Mouse (Mus musculus) forebrain, embryonic 10.5 days (tissue): ENCODE measurements at regions not wholly inside any gene's neighbourhood (a gene's known extent, or its start where the extent isn't known, plus 50 kb on each side); places are given as distances from the start of the nearest gene placed in this dataset.

Source experiments
- DNase-seq: peaks from one replicate; pipeline ENCODE4 v3.0.0-alpha.2; 2017; ENCODE audit warnings: low spot score; ENCODE audit errors: extremely low spot score
- H3K27ac ChIP-seq: fragments of 300-500 bp; sonication (generic); 2 replicates; pipeline ENCODE4 v1.5.1; 2016; ENCODE audit warnings: mild to moderate bottlenecking
- H3K27me3 ChIP-seq: fragments of 300-500 bp; sonication (generic); 2 replicates; pipeline ENCODE4 v1.6.1; 2016; ENCODE audit warnings: mild to moderate bottlenecking; ENCODE audit not compliant: poor library complexity, severe bottlenecking
- H3K36me3 ChIP-seq: fragments of 300-500 bp; sonication (generic); replicated peaks from 2 replicates; pipeline ENCODE4 v1.6.1; 2016; ENCODE audit warnings: mild to moderate bottlenecking, moderate library complexity
- H3K4me1 ChIP-seq: fragments of 300-500 bp; sonication (generic); 2 replicates; pipeline ENCODE4 v1.6.1; 2016
- H3K4me3 ChIP-seq: fragments of 300-500 bp; sonication (generic); 2 replicates; pipeline ENCODE4 v1.5.1; 2016; ENCODE audit warnings: mild to moderate bottlenecking, moderate library complexity
- H3K9me3 ChIP-seq: fragments of 300-500 bp; sonication (generic); 2 replicates; pipeline ENCODE4 v1.6.1; 2016; ENCODE audit warnings: mild to moderate bottlenecking, moderate library complexity
- WGBS: fragments of 180-500 bp; shearing (Covaris S2); methylation state at CpG from one replicate; pipeline ENCODE4 v1.1.7; 2016; 5-methylcytosine and 5-hydroxymethylcytosine counted together

GRCm38 (mm10) chr3:39424778-39425642 is 538.3 kb downstream of the Fat4 start:
- no peak for DNase-seq

GRCm38 (mm10) chr3:39425643-39426016 is 538.9 kb downstream of the Fat4 start:
- Histone ChIP-seq H3K4me1 (no peaks in the 10 kb centered on the region), H3K36me3 (no peaks in the 10 kb centered on the region), H3K27ac (no peak overlapping the region), H3K27me3 (no peaks in the 10 kb centered on the region), H3K9me3 (no peaks in the 10 kb centered on the region), H3K4me3 (no peak overlapping the region)
- DNase-seq, result no peak
- 70% methylated on average over 2 of the region's 2 CpGs for WGBS

More at GRCm38 (mm10) chr3:39424778-39425642, 538.3 kb downstream of the Fat4 start:
- no peaks in the 10 kb centered on the region for H3K36me3 ChIP-seq
- no peak overlapping the region for H3K4me3 ChIP-seq
- no peaks in the 10 kb centered on the region for H3K27me3 ChIP-seq
- H3K4me1 ChIP-seq, result no peaks in the 10 kb centered on the region
- 84% methylated on average over 5 of the region's 5 CpGs for WGBS
- no peak overlapping the region for H3K27ac ChIP-seq
- H3K9me3 ChIP-seq, result no peaks in the 10 kb centered on the region

GRCm38 (mm10) chr3:39443328-39443727 is 556.6 kb downstream of the Fat4 start:
- no peak for DNase-seq
- Histone ChIP-seq H3K36me3 (no peaks in the 10 kb centered on the region), H3K4me3 (no peak overlapping the region), H3K4me1 (peaks cover 4% of the 10 kb centered on the region; the same call in 1 of the 2 replicates), H3K9me3 (peaks cover 5% of the 10 kb centered on the region; the same call in 1 of the 2 replicates), H3K27ac (no peak overlapping the region), H3K27me3 (no peaks in the 10 kb centered on the region)
- WGBS, result 76% methylated on average over 10 of the region's 10 CpGs

- no peak overlapping the region for H3K27ac ChIP-seq
- H3K36me3 ChIP-seq, result no peaks in the 10 kb centered on the region
- no peaks in the 10 kb centered on the region for H3K4me1 ChIP-seq
- H3K4me3 ChIP-seq, result no peak overlapping the region
- H3K9me3 ChIP-seq, result no peaks in the 10 kb centered on the region
- no peaks in the 10 kb centered on the region for H3K27me3 ChIP-seq
- no peak for DNase-seq
These were observed 568.9 kb downstream of the Fat4 start for GRCm38 (mm10) chr3:39455650-39456049.

GRCm38 (mm10) chr3:39460183-39460888 is 573.6 kb downstream of the Fat4 start:
- Histone ChIP-seq H3K4me3 (no peak overlapping the region), H3K9me3 (no peaks in the 10 kb centered on the region), H3K27me3 (no peaks in the 10 kb centered on the region), H3K36me3 (no peaks in the 10 kb centered on the region), H3K4me1 (no peaks in the 10 kb centered on the region), H3K27ac (no peak overlapping the region; the same call in 1 of the 2 replicates)
- DNase-seq, result no peak
- 85% methylated on average over 14 of the region's 14 CpGs for WGBS

GRCm38 (mm10) chr3:39461561-39461960 is 574.8 kb downstream of the Fat4 start:
- 84% methylated on average over 4 of the region's 4 CpGs for WGBS
- Histone ChIP-seq H3K36me3 (no peaks in the 10 kb centered on the region), H3K9me3 (no peaks in the 10 kb centered on the region), H3K4me3 (no peak overlapping the region), H3K4me1 (no peaks in the 10 kb centered on the region), H3K27ac (no peak overlapping the region), H3K27me3 (no peaks in the 10 kb centered on the region)
- no peak for DNase-seq

DNA sequence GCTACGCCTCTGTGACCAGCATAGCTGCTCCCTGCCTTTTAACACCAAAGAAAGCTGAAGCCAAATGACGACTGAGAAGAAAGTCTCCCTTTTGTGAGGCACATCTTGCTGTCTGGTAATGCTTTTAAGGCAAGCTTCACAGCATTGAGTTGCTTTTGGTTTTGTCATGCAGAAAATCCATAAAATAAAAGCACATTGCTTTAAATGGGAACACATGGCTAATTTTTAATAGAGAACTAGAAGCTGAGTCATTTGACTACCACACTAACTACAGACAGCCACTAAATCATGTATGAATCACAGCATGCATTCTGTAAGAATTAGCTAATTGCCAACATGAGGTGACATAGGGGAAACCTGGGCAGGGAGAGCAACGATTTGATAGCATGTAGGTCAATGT is 579.1 kb downstream of the Fat4 start:
- H3K9me3 ChIP-seq, result no peaks in the 10 kb centered on the region
- H3K4me1 ChIP-seq, result no peaks in the 10 kb centered on the region
- WGBS, result 84% methylated on average over 3 of the region's 3 CpGs
- H3K36me3 ChIP-seq, result no peaks in the 10 kb centered on the region
- no peak overlapping the region for H3K27ac ChIP-seq
- DNase-seq, result no peak
- no peaks in the 10 kb centered on the region for H3K27me3 ChIP-seq
- no peak overlapping the region for H3K4me3 ChIP-seq

DNA sequence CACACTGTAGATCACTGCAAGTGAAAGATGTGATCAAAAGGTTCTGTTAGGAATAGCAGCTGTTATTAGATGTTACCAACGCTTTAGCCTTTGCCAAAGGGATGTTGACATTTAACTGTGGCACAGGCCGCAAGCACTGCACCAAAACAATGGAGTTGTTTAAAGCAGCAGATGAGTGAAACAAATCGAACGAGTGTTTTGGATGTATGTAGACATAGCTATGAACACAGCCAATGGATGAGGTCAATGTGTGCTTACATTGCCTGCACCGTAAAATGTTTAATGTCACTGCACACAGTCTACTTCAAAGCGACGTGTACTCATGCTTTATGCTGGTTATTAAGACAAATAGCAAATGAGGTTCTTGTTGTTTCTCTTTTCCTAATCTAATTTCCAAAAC is 602.7 kb downstream of the Fat4 start:
- no peaks in the 10 kb centered on the region for H3K27me3 ChIP-seq
- H3K36me3 ChIP-seq, result no peaks in the 10 kb centered on the region
- H3K4me1 ChIP-seq, result no peaks in the 10 kb centered on the region
- H3K9me3 ChIP-seq, result no peaks in the 10 kb centered on the region
- no peak overlapping the region for H3K4me3 ChIP-seq
- DNase-seq, result no peak
- 91% methylated on average over 7 of the region's 7 CpGs for WGBS
- no peak overlapping the region for H3K27ac ChIP-seq

- Histone ChIP-seq H3K4me1 (no peaks in the 10 kb centered on the region), H3K36me3 (no peaks in the 10 kb centered on the region), H3K27me3 (no peaks in the 10 kb centered on the region), H3K27ac (no peak overlapping the region), H3K9me3 (no peaks in the 10 kb centered on the region), H3K4me3 (no peak overlapping the region)
- DNase-seq, result no peak
- WGBS, result 94% methylated on average over 3 of the region's 3 CpGs
These were observed 607.6 kb downstream of the Fat4 start for GRCm38 (mm10) chr3:39494363-39494762.

- WGBS, result 89% methylated on average over 5 of the region's 5 CpGs
- H3K36me3 ChIP-seq, result no peaks in the 10 kb centered on the region
- no peaks in the 10 kb centered on the region for H3K9me3 ChIP-seq
- H3K27me3 ChIP-seq, result no peaks in the 10 kb centered on the region
- DNase-seq, result no peak
- H3K4me1 ChIP-seq, result no peaks in the 10 kb centered on the region
- H3K4me3 ChIP-seq, result no peak overlapping the region
- no peak overlapping the region for H3K27ac ChIP-seq
These were observed 641.3 kb downstream of the Fat4 start for GRCm38 (mm10) chr3:39528087-39528486.

GRCm38 (mm10) chr3:39537515-39537914 is 650.8 kb downstream of the Fat4 start:
- no peaks in the 10 kb centered on the region for H3K9me3 ChIP-seq
- DNase-seq, result no peak
- no peak overlapping the region for H3K4me3 ChIP-seq
- no peak overlapping the region for H3K27ac ChIP-seq
- H3K27me3 ChIP-seq, result no peaks in the 10 kb centered on the region
- 0 out of 2 replicates have a peak, but pooled peaks cover 2% of the 10 kb centered on the region for H3K4me1 ChIP-seq
- 75% methylated on average over 2 of the region's 2 CpGs for WGBS
- H3K36me3 ChIP-seq, result no peaks in the 10 kb centered on the region

DNA sequence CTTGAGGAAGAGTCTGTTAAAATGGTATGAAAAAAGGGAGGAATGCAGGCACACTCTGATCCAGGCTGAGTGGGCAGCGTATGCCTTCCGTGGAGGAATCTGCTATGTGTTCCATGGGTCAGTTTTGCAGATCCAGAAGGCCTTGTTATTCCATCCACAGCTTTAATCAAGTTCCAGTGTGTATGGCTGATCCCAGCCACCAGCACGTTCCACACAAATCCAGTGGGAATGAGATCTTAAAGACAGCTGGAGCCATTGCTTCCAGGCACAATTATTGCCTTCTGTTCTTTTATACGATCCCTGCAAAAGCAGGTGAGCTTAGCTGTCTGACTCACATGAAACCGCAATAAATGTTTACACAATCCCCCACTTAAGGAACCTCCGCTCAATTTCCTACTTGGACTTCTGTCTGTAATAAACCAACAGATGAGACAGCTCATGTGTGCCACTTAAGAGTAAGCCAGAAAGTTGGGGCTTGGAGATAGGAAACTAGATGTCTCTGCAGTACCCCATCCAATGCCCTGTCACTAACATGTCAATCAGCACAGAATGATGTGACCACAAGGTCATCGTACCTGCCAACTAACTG is 653.9 kb downstream of the Fat4 start:
- WGBS, result 89% methylated on average over 7 of the region's 7 CpGs
- H3K9me3 ChIP-seq, result no peaks in the 10 kb centered on the region
- no peaks in the 10 kb centered on the region for H3K36me3 ChIP-seq
- H3K4me3 ChIP-seq, result no peak overlapping the region
- no peak for DNase-seq
- H3K27me3 ChIP-seq, result no peaks in the 10 kb centered on the region
- no peak overlapping the region for H3K27ac ChIP-seq
- 0 out of 2 replicates have a peak, but pooled peaks cover 2% of the 10 kb centered on the region for H3K4me1 ChIP-seq
